Mouse (Mus musculus) G1E (cell line): ENCODE data around the gene Enox1.

ENCODE experiments used
- CTCF ChIP-seq: IDR thresholded peaks from 2 replicates; pipeline ENCODE4 v1.5.1; 2012; ENCODE audit warnings: low read depth, low read length, inconsistent platforms, mixed read lengths
- GATA2 ChIP-seq: IDR thresholded peaks from 2 replicates; pipeline ENCODE4 v1.6.1; 2012; ENCODE audit warnings: low read depth, low read length, inconsistent platforms, borderline replicate concordance

DNA sequence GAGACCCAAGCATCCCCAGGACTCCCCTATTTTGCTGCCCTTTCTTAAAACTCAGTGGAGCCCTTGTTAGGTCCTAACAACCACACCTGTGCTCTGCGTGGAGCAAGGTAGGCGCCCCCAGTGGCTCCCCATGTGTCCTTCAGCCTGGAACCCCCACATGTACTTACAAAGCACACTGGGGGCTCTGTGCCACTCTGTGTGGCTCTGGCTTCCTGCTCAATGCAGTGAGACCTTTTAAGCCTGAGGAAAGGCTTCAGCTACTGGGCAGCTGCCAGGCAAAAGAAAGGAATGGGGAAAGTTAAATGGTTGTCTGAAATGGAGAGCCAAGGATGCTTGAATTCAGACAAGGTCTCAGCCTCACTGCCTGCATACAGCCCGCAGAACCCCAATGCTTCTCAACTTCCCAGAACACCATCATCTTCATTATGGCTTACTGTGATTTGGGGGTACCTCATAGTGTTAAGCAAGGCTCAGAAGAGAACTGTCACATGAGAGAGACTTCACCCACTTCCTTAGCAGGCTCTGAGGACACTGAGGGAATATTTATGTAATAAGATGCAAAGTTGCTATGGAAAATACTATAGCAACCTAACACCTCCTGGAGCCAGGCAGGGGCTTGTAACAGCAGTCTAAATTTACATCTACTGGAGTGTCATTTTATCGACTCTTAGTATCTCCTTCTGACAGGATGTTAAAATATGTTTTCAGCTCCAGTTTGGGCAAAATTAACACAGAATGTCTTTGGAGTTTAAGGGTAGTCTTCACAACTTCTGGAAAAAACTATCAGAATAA lies 465.1 kb downstream of the Enox1 start:
- TF ChIP-seq GATA2 (no peak), CTCF (no peak)
